Comparison of ENCODE assay signal across 17 mouse cellular contexts in the genomic region with DNA sequence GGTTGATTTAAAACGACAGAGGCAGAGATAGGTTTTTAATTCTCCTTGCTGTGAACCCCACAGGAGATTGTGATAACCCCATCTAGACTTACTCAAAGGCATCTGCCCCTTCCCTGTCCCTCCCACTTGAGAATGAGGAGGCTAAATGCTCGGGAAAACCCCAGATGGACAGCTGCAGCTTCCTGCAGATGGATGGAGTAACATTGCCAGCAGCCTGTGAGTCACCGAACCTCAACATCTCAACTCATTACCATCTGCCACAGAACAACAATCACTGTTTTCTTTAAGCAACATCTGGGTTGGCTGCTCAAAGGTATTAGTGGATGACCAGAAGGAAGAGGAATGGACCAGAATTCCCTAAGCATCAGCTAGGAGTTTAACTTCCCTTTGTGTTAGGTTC. TPM values are rescaled to one million over a fixed set of nuclear protein-coding genes. Genes with fewer than 3 reads are reported as not detected.
"Had no signal": no experiment of that assay in that cellular context is flagged by ENCODE, and none has a peak within 500 bp of the region (broad histone marks: within the 10 kb centered on the region; RNA-seq: fewer than 3 reads in every experiment).

No protein-coding gene starts in this region.

- H3K4me1 ChIP-seq: limb, embryonic 15.5 days; liver, embryonic 12.5 days; megakaryocyte, embryonic 14.5 days; midbrain, embryonic 12.5 days; neural tube, embryonic 15.5 days had no signal

- ATAC-seq: liver, embryonic 12.5 days; midbrain, embryonic 16.5 days had no signal

- H3K27me3 ChIP-seq: limb, embryonic 15.5 days; liver, embryonic 12.5 days; megakaryocyte, embryonic 14.5 days; midbrain, embryonic 12.5 days; neural tube, embryonic 15.5 days had no signal

- H3K9ac ChIP-seq: limb, embryonic 15.5 days; liver, embryonic 12.5 days; lung, embryonic 14.5 days; midbrain, embryonic 12.5 days; neural tube, embryonic 15.5 days had no signal

- H3K36me3 ChIP-seq: limb, embryonic 15.5 days; liver, embryonic 12.5 days; midbrain, embryonic 12.5 days; neural tube, embryonic 15.5 days had no signal

- H3K27ac ChIP-seq: kidney, postnatal 0 days; limb, embryonic 15.5 days; liver, embryonic 12.5 days; midbrain, embryonic 12.5 days; neural tube, embryonic 15.5 days; stomach, postnatal 0 days had no signal

- DNase-seq: kidney, postnatal 36 days; layer of hippocampus, adult 9-11 months; layer of hippocampus, postnatal 36 days; lung, embryonic 14.5 days; lung, postnatal 10 days; lung, postnatal 4 days; right cerebral cortex, adult 18-20 months; right cerebral cortex, postnatal 25 days; thymus, postnatal 25 days had no signal

- H3K4me2 ChIP-seq: limb, embryonic 15.5 days; liver, embryonic 12.5 days; lung, embryonic 14.5 days; midbrain, embryonic 12.5 days; neural tube, embryonic 15.5 days had no signal

- H3K9me3 ChIP-seq: limb, embryonic 15.5 days; liver, embryonic 12.5 days; midbrain, embryonic 12.5 days; neural tube, embryonic 15.5 days had no signal

- H3K4me3 ChIP-seq: limb, embryonic 15.5 days; liver, embryonic 12.5 days; megakaryocyte, embryonic 14.5 days; midbrain, embryonic 12.5 days; neural tube, embryonic 15.5 days had no signal

RNA-seq across cellular contexts. Expression of gene Acpp, which starts 38.0 kb away (rescaled TPM):
- total RNA-seq: layer of hippocampus, postnatal 36 days had no signal
